ENCODE assay signal across 9 mouse cellular contexts in the genomic region with DNA sequence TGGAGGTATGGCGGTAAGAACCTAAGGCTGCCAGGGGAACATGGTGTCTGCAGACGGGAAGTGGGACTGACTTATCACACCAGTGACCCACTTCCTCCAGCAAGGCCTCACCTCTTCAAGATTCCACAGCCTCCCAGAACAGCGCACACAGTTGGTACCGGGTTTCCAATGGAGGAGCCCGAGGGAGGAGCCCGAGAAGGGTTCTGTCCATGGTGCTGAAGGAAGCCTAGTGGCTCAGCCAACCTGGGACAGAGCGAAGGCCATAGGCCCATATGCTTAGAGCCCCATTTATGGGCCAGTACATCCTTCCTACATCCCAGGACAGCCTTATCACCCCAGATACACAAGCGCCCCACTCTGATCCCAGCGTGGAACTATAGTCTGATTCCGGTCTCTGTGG. TPM values are rescaled to one million over a fixed set of nuclear protein-coding genes. Genes with fewer than 3 reads are reported as not detected.
A peak's percentile ranks its signal among the peaks of the same experiment; 100 is the strongest.
DNase-seq lines count a peak whose midpoint lies in the region; ATAC-seq and TF ChIP-seq lines count a peak whose summit lies in the region.
"Had no signal": no experiment of that assay in that cellular context is flagged by ENCODE, and none has a peak within 500 bp of the region (broad histone marks: within the 10 kb centered on the region; RNA-seq: fewer than 3 reads in every experiment).

No protein-coding gene starts in this region.

- no peaks in the 10 kb centered on the region for H3K27me3 ChIP-seq in midbrain, embryonic 11.5 days (ENCODE audit: control insufficient read depth, insufficient read depth, low read length)
- no peaks in the 10 kb centered on the region for H3K27me3 ChIP-seq in midbrain, embryonic 16.5 days (ENCODE audit: control insufficient read depth, insufficient read depth, low read depth, low read length)
- no peaks in the 10 kb centered on the region for H3K27me3 ChIP-seq in embryonic facial prominence, embryonic 14.5 days (replicated peaks; ENCODE audit: control insufficient read depth, insufficient read depth, low read length)
- no peaks in the 10 kb centered on the region for H3K27me3 ChIP-seq in midbrain, postnatal 0 days (ENCODE audit: insufficient read depth, low read length)

- H3K4me1 ChIP-seq in midbrain, embryonic 11.5 days (ENCODE audit: control insufficient read depth, insufficient read depth, low read length) = no peaks in the 10 kb centered on the region
- peaks cover 6% of the 10 kb centered on the region; the same call in 1 of the 2 replicates for H3K4me1 ChIP-seq in midbrain, embryonic 16.5 days (ENCODE audit: control insufficient read depth, insufficient read depth, low read length)
- H3K4me1 ChIP-seq in embryonic facial prominence, embryonic 14.5 days (ENCODE audit: control insufficient read depth, insufficient read depth, low read length) = no peaks in the 10 kb centered on the region
- H3K4me1 ChIP-seq in midbrain, postnatal 0 days (ENCODE audit: insufficient read depth, low read length) = no peaks in the 10 kb centered on the region

- H3K36me3 ChIP-seq in midbrain, embryonic 11.5 days (ENCODE audit: control insufficient read depth, insufficient read depth, low read length) = no peaks in the 10 kb centered on the region
- no peaks in the 10 kb centered on the region; the same call in 1 of the 2 replicates for H3K36me3 ChIP-seq in midbrain, embryonic 16.5 days (ENCODE audit: control insufficient read depth, insufficient read depth, low read length)
- no peaks in the 10 kb centered on the region for H3K36me3 ChIP-seq in embryonic facial prominence, embryonic 14.5 days (ENCODE audit: control insufficient read depth, insufficient read depth, low read length)
- no peaks in the 10 kb centered on the region for H3K36me3 ChIP-seq in midbrain, postnatal 0 days (ENCODE audit: insufficient read depth, low read length)

- TF ChIP-seq CTCF in midbrain, postnatal 0 days (IDR thresholded peaks at IDR 0.05) = no peak

- 33% methylated on average over 10 of the region's 10 CpGs for WGBS in midbrain, embryonic 11.5 days
- WGBS in midbrain, embryonic 16.5 days = 34% methylated on average over 10 of the region's 10 CpGs
- 36% methylated on average over 9 of the region's 10 CpGs for WGBS in embryonic facial prominence, embryonic 14.5 days
- 38% methylated on average over 10 of the region's 10 CpGs for WGBS in midbrain, postnatal 0 days

- H3K4me3 ChIP-seq in midbrain, embryonic 11.5 days (ENCODE audit: low read depth, low read length) = no peak overlapping the region
- no peak overlapping the region for H3K4me3 ChIP-seq in midbrain, embryonic 16.5 days (ENCODE audit: low read depth, low read length)
- no peak overlapping the region for H3K4me3 ChIP-seq in embryonic facial prominence, embryonic 14.5 days (ENCODE audit: low read depth, low read length)
- H3K4me3 ChIP-seq in midbrain, postnatal 0 days (ENCODE audit: low read depth, low read length) = no peak overlapping the region
- H3K4me3 ChIP-seq: megakaryocyte, embryonic 14.5 days had no signal

- H3K4me2 ChIP-seq in midbrain, embryonic 11.5 days = no peak overlapping the region
- H3K4me2 ChIP-seq in midbrain, embryonic 16.5 days (ENCODE audit: low read length) = no peak overlapping the region
- no peak overlapping the region for H3K4me2 ChIP-seq in embryonic facial prominence, embryonic 14.5 days (ENCODE audit: low read depth, low read length)
- no peak overlapping the region for H3K4me2 ChIP-seq in midbrain, postnatal 0 days (ENCODE audit: low read depth, low read length, poor library complexity, severe bottlenecking)

- no peak overlapping the region for H3K9ac ChIP-seq in midbrain, embryonic 11.5 days (ENCODE audit: low read length)
- H3K9ac ChIP-seq in midbrain, embryonic 16.5 days (ENCODE audit: low read depth, low read length) = no peak overlapping the region
- no peak overlapping the region for H3K9ac ChIP-seq in embryonic facial prominence, embryonic 14.5 days (ENCODE audit: low read depth, low read length)
- no peak overlapping the region for H3K9ac ChIP-seq in midbrain, postnatal 0 days (replicated peaks; ENCODE audit: low read length, poor library complexity, severe bottlenecking)

- DNase-seq in adrenal gland, adult (ENCODE audit: inconsistent age in 2 of 2, low spot score in 1 of 2) = peak; percentile 21 to 69
- DNase-seq in adrenal gland, postnatal 4 days (ENCODE audit: low spot score in 2 of 2) = no peak
- peak; percentile 88 for DNase-seq in midbrain, embryonic 11.5 days (ENCODE audit: low spot score, missing footprints)
- DNase-seq in embryonic facial prominence, embryonic 14.5 days (ENCODE audit: low spot score) = peak; percentile 77
- peak; percentile 6 for DNase-seq in midbrain, postnatal 0 days (ENCODE audit: low spot score)
- no peak for DNase-seq in cerebellum, postnatal 10 days

- no peak overlapping the region for H3K27ac ChIP-seq in midbrain, embryonic 11.5 days (ENCODE audit: low read depth, low read length)
- H3K27ac ChIP-seq in midbrain, embryonic 16.5 days (ENCODE audit: low read length) = no peak overlapping the region
- H3K27ac ChIP-seq in embryonic facial prominence, embryonic 14.5 days (replicated peaks; ENCODE audit: low read depth, low read length) = no peak overlapping the region
- no peak overlapping the region for H3K27ac ChIP-seq in midbrain, postnatal 0 days (ENCODE audit: low read depth, low read length)

- no peaks in the 10 kb centered on the region for H3K9me3 ChIP-seq in midbrain, embryonic 11.5 days (ENCODE audit: control insufficient read depth, low read length)
- H3K9me3 ChIP-seq in midbrain, embryonic 16.5 days (replicated peaks; ENCODE audit: control insufficient read depth, low read length, poor library complexity, severe bottlenecking) = no peaks in the 10 kb centered on the region
- H3K9me3 ChIP-seq in embryonic facial prominence, embryonic 14.5 days (ENCODE audit: control insufficient read depth, low read length) = no peaks in the 10 kb centered on the region
- no peaks in the 10 kb centered on the region for H3K9me3 ChIP-seq in midbrain, postnatal 0 days (ENCODE audit: low read length)
- H3K9me3 ChIP-seq: megakaryocyte, embryonic 14.5 days had no signal

- ATAC-seq in midbrain, embryonic 11.5 days (ENCODE audit: low FRiP score) = no peak
- ATAC-seq in midbrain, embryonic 16.5 days = no peak
- no peak; the same call in 1 of the 2 replicates for ATAC-seq in embryonic facial prominence, embryonic 14.5 days (ENCODE audit: low read depth)
- ATAC-seq in midbrain, postnatal 0 days (ENCODE audit: low FRiP score) = no peak
- no peak for ATAC-seq in CD4-positive, CD25-positive, alpha-beta regulatory T cell, adult 4 months

RNA-seq across cellular contexts. Expression of a gene that starts 32.1 kb away (rescaled TPM):
- total RNA-seq in adrenal gland, postnatal 4 days (2021) = 1 to 10 TPM; 5.0 to 5.8 TPM
- polyA plus RNA-seq in midbrain, embryonic 11.5 days (2014; fragmentation: Nextera tagmentation; extraction: Ambion mirVana) = 10.2 and 10.4 TPM in 2 replicates
- 105 and 106 TPM in 2 replicates for polyA plus RNA-seq in midbrain, embryonic 16.5 days (2015; fragmentation: Nextera tagmentation; extraction: Ambion mirVana)
- polyA plus RNA-seq in embryonic facial prominence, embryonic 14.5 days (2014; fragmentation: Nextera tagmentation; extraction: Ambion mirVana) = 4.0 and 4.9 TPM in 2 replicates
- 63.2 and 70.2 TPM in 2 replicates for total RNA-seq in midbrain, postnatal 0 days (2014; rRNA removed)
- 109 and 110 TPM in 2 replicates for polyA plus RNA-seq in midbrain, postnatal 0 days (2015; fragmentation: Nextera tagmentation; extraction: Ambion mirVana)
- polyA plus RNA-seq in CD4-positive, CD25-positive, alpha-beta regulatory T cell, adult 4 months (2017; shearing (Covaris generic)) = under 1 TPM in 1 of 2 experiments, not detected in 1; 0.12 TPM

Comparison
In these comparisons a context has a peak if more than half of its experiments do, and no peak if none do; other contexts are left out.
1. DNase-seq: peak in adrenal gland, adult (2 of 2), midbrain, embryonic 11.5 days (single experiment), embryonic facial prominence, embryonic 14.5 days (single experiment) and midbrain, postnatal 0 days (single experiment); none in adrenal gland, postnatal 4 days (0 of 2) and cerebellum, postnatal 10 days (0 of 2).